Mouse (Mus musculus) midbrain, embryonic 14.5 days (tissue): ENCODE results near the gene Rpusd2. TPM values are rescaled to one million over a fixed set of nuclear protein-coding genes. Genes with fewer than 3 reads are reported as not detected.
"Not testable (repeated sequence)": the region's sequence is repeated elsewhere in the genome, so short reads cannot be mapped to it uniquely, and the experiment has no call there.

Experiments used
- ATAC-seq: fragments of 200-750 bp; cut with Nextera tagmentation; 2 replicates; pipeline ENCODE4 v1.8.0; 2017; ENCODE audit warnings: moderate number of reproducible peaks, moderate library complexity; ENCODE audit not compliant: low FRiP score, low TSS enrichment
- DNase-seq: peaks from one replicate; pipeline ENCODE4 v3.0.0-alpha.2; 2015
- H3K27ac ChIP-seq: fragments of 300-500 bp; sonication (generic); replicated peaks from 2 replicates; pipeline ENCODE4 v1.5.1; 2014; ENCODE audit warnings: mild to moderate bottlenecking, low read depth, low read length, moderate library complexity
- H3K27me3 ChIP-seq: fragments of 300-500 bp; sonication (generic); 2 replicates; pipeline ENCODE4 v1.6.1; 2014; ENCODE audit warnings: low read length, control low read depth, mixed read lengths; ENCODE audit not compliant: control insufficient read depth, insufficient read depth
- H3K36me3 ChIP-seq: fragments of 300-500 bp; sonication (generic); 2 replicates; pipeline ENCODE4 v1.6.1; 2014; ENCODE audit warnings: low read length, control low read depth; ENCODE audit not compliant: control insufficient read depth, insufficient read depth
- H3K4me1 ChIP-seq: fragments of 300-500 bp; sonication (generic); 2 replicates; pipeline ENCODE4 v1.6.1; 2014; ENCODE audit warnings: mild to moderate bottlenecking, antibody characterized with exemption, low read length, control low read depth; ENCODE audit not compliant: control insufficient read depth, insufficient read depth
- H3K4me2 ChIP-seq: fragments of 300-500 bp; sonication (generic); 2 replicates; pipeline ENCODE4 v1.6.1; 2014; ENCODE audit warnings: mild to moderate bottlenecking, low read length, moderate library complexity
- H3K4me3 ChIP-seq: fragments of 300-500 bp; sonication (generic); replicated peaks from 2 replicates; pipeline ENCODE4 v1.5.1; 2014; ENCODE audit warnings: low read depth, low read length
- H3K9ac ChIP-seq: fragments of 300-500 bp; sonication (generic); replicated peaks from 2 replicates; pipeline ENCODE4 v1.6.1; 2014; ENCODE audit warnings: mild to moderate bottlenecking, low read length, moderate library complexity
- H3K9me3 ChIP-seq: fragments of 300-500 bp; sonication (generic); 2 replicates; pipeline ENCODE4 v1.6.1; 2016; ENCODE audit warnings: low read length, control low read depth, mixed read lengths; ENCODE audit not compliant: control insufficient read depth
- WGBS: fragments of 180-500 bp; shearing (Covaris S2); extraction: QIAGEN DNeasy Blood & Tissue Kit; methylation state at CpG from one replicate; pipeline ENCODE4 v1.1.7; 2014; 5-methylcytosine and 5-hydroxymethylcytosine counted together
- polyA plus RNA-seq: library from polyadenylated mRNA; unstranded; fragments of >200 nt; fragmentation: Nextera tagmentation; extraction: Ambion mirVana; gene quantifications from 2 replicates; pipeline ENCODE4 v1.2.1, GENCODE M21; 2014

The Rpusd2 gene
- polyA plus RNA-seq, 1 experiment from 2014 or later: 4.5 TPM

- H3K27me3 ChIP-seq: no peaks in the 10 kb centered on the region
- no peak overlapping the region for H3K27ac ChIP-seq
- 85% methylated on average over 7 of the region's 7 CpGs for WGBS
- H3K36me3 ChIP-seq: peaks cover 9% of the 10 kb centered on the region
- no peak overlapping the region for H3K4me3 ChIP-seq
- peaks cover 3% of the 10 kb centered on the region; the same call in 1 of the 2 replicates for H3K4me1 ChIP-seq
- no peak overlapping the region for H3K4me2 ChIP-seq
- ATAC-seq: no peak
- H3K9me3 ChIP-seq: peaks cover 3% of the 10 kb centered on the region; the same call in 1 of the 2 replicates
- no peak for DNase-seq
- H3K9ac ChIP-seq: no peak overlapping the region
These were observed 19.6 kb upstream of the Rpusd2 start for GRCm38 (mm10) chr2:119014989-119015388.

DNA sequence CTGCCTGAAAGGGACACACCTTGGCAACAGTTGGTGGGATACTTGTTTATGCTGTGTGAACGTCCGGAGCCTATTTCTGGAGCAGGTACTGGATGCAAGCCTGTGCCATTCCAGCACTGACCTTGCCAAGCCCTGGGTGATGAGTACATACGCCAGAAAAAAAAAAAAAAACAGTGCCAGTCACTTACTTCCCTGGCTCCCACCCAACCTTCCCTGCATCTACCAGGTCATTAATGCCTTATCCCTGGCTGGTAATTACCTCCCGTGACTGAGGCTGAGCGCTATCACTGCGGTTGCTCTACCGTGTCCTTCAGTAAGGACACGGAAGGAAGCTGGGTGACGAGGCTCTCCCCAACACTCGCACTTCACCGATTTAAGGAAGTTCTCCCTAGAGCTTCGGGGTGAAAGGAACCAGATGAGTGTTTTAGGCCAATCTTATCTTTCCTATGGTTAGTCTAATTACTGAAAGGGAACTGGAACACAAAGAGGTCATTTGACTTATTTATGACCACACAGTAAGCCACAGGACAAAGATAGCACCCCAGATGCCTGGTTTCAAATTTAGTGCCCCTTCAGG is 18.9 kb upstream of the Rpusd2 start:
- 79% methylated on average over 12 of the region's 12 CpGs for WGBS
- ATAC-seq (no peak), DNase-seq (no peak)
- Histone ChIP-seq H3K4me3 (no peak overlapping the region), H3K9ac (no peak overlapping the region), H3K4me1 (peaks cover 3% of the 10 kb centered on the region; the same call in 1 of the 2 replicates), H3K36me3 (peaks cover 9% of the 10 kb centered on the region), H3K4me2 (no peak overlapping the region), H3K27me3 (no peaks in the 10 kb centered on the region), H3K9me3 (peaks cover 3% of the 10 kb centered on the region; the same call in 1 of the 2 replicates), H3K27ac (no peak overlapping the region)

DNA sequence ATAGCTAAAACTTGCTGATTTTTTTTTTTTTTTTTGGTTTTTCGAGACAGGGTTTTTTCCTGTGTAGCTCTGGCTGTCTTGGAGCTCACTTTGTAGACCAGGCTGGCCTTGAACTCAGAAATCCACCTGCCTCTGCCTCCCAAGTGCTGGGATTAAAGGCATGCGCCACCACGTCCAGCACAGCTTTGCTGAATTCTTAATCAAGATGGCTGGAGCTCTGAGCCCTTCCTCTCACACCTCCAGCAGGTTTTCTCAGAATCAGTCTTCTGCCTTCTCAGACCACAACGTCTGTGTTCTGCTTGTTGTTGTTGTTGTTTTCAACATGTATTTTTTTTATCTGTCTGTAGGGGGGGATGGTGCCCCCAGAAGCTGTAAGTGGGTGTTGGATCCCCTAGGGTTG is 18.3 kb upstream of the Rpusd2 start:
- not testable (repeated sequence) for H3K4me3 ChIP-seq, H3K27ac ChIP-seq, H3K9ac ChIP-seq, DNase-seq, H3K4me1 ChIP-seq, H3K27me3 ChIP-seq, H3K9me3 ChIP-seq, H3K4me2 ChIP-seq, ATAC-seq
- WGBS: 82% methylated on average over 4 of the region's 4 CpGs
- peaks cover 15% of the 10 kb centered on the region for H3K36me3 ChIP-seq

DNA sequence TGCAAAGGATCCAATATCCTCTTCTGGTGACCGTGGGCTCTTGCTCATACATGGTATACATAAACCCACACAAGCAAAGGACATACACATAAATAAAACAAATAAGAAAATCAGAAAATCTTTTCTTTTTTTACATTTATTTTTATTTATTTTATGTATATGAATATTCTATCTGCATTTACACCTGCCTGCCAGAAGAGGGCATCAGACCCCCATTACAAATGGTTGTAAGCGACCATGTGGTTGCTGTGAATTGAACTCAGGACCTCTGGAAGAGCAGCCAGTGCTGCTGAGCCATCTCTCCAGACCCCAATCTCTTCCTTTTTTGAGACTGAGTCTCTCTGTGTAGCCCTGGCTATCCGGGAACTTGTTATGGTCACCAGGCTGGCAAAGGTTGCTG is 16.9 kb upstream of the Rpusd2 start:
- peaks cover 3% of the 10 kb centered on the region; the same call in 1 of the 2 replicates for H3K9me3 ChIP-seq
- peaks cover 3% of the 10 kb centered on the region; the same call in 1 of the 2 replicates for H3K4me1 ChIP-seq
- H3K27ac ChIP-seq: no peak overlapping the region
- ATAC-seq: no peak
- peaks cover 23% of the 10 kb centered on the region for H3K36me3 ChIP-seq
- no peak overlapping the region for H3K4me2 ChIP-seq
- DNase-seq: no peak
- no peaks in the 10 kb centered on the region for H3K27me3 ChIP-seq
- no peak overlapping the region for H3K4me3 ChIP-seq
- H3K9ac ChIP-seq: no peak overlapping the region
- WGBS: 91% methylated on average over 3 of the region's 3 CpGs

- 51% methylated on average over 22 of the region's 22 CpGs for WGBS
- H3K4me1 ChIP-seq: peaks cover 3% of the 10 kb centered on the region; the same call in 1 of the 2 replicates
- H3K9me3 ChIP-seq: peaks cover 3% of the 10 kb centered on the region; the same call in 1 of the 2 replicates
- H3K36me3 ChIP-seq: peaks cover 23% of the 10 kb centered on the region
- H3K4me3 ChIP-seq: no peak overlapping the region
- H3K9ac ChIP-seq: no peak overlapping the region
- ATAC-seq: peak; percentile 55; the same call in 1 of the 2 replicates
- DNase-seq: peak; percentile 63
- peak overlapping the region; percentile 23 for H3K4me2 ChIP-seq
- H3K27me3 ChIP-seq: no peaks in the 10 kb centered on the region
- H3K27ac ChIP-seq: peak overlapping the region; percentile 70
These were observed 16.0 kb upstream of the Rpusd2 start for GRCm38 (mm10) chr2:119018391-119019122.

GRCm38 (mm10) chr2:119019131-119019530 is 15.5 kb upstream of the Rpusd2 start:
- H3K27me3 ChIP-seq: no peaks in the 10 kb centered on the region
- peaks cover 3% of the 10 kb centered on the region; the same call in 1 of the 2 replicates for H3K9me3 ChIP-seq
- H3K36me3 ChIP-seq: peaks cover 27% of the 10 kb centered on the region
- ATAC-seq (peak; percentile 71; the same call in 1 of the 2 replicates), DNase-seq (peak; percentile 70)
- H3K4me1 ChIP-seq: peaks cover 3% of the 10 kb centered on the region; the same call in 1 of the 2 replicates
- H3K4me3 ChIP-seq: no peak overlapping the region
- 5% methylated on average over 5 of the region's 5 CpGs for WGBS
- H3K27ac ChIP-seq: peak overlapping the region; percentile 70
- H3K4me2 ChIP-seq: peak overlapping the region; percentile 23
- no peak overlapping the region for H3K9ac ChIP-seq

GRCm38 (mm10) chr2:119019538-119019937 is 15.1 kb upstream of the Rpusd2 start:
- no peaks in the 10 kb centered on the region for H3K27me3 ChIP-seq
- H3K4me2 ChIP-seq: no peak overlapping the region
- no peak overlapping the region for H3K9ac ChIP-seq
- peak overlapping the region; percentile 70 for H3K27ac ChIP-seq
- peaks cover 3% of the 10 kb centered on the region; the same call in 1 of the 2 replicates for H3K9me3 ChIP-seq
- WGBS: 40% methylated on average over 4 of the region's 4 CpGs
- H3K4me3 ChIP-seq: no peak overlapping the region
- DNase-seq (peak; percentile 63), ATAC-seq (peak; percentile 53; the same call in 1 of the 2 replicates)
- peaks cover 30% of the 10 kb centered on the region for H3K36me3 ChIP-seq
- peaks cover 3% of the 10 kb centered on the region; the same call in 1 of the 2 replicates for H3K4me1 ChIP-seq

DNA sequence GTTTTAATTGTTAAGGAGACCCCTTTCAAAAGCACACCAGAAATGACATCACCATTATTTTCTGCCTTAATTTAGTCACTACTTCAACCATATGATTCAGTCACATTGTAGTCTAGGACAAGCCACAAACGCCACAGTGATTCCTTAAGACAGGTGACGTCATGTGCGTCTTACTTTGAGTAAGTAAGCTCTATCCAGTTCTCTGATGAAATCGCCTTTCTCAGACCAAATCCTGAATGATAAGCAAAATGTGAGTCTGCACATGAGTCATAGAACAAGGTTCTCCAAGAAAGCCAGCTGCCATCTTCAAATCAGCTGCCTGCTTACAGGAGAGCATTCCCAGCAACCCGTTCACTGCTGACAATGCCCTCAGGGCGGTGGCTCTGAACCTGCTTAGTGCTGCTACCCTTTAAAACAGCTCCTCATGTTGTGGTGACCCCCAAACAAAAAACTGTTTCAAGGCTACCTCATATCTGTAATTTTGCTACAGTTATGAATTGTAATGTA is 11.4 kb upstream of the Rpusd2 start:
- no peak overlapping the region for H3K27ac ChIP-seq
- H3K36me3 ChIP-seq: peaks cover 30% of the 10 kb centered on the region
- H3K4me1 ChIP-seq: peaks cover 3% of the 10 kb centered on the region; the same call in 1 of the 2 replicates
- H3K27me3 ChIP-seq: no peaks in the 10 kb centered on the region
- H3K4me2 ChIP-seq: no peak overlapping the region
- H3K9me3 ChIP-seq: no peaks in the 10 kb centered on the region
- WGBS: 95% methylated on average over 6 of the region's 6 CpGs
- no peak overlapping the region for H3K9ac ChIP-seq
- no peak overlapping the region for H3K4me3 ChIP-seq
- DNase-seq (no peak), ATAC-seq (no peak)
